Mouse (Mus musculus) adipose tissue, adult 10 weeks (tissue): ENCODE results near the gene Thpo. TPM values are rescaled to one million over a fixed set of nuclear protein-coding genes. Genes with fewer than 3 reads are reported as not detected.

Experiments
- polyA plus RNA-seq: library from polyadenylated mRNA; stranded (reverse); fragments of 350-450 nt; fragmentation: Illumina TruSeq; extraction: RNeasy Lipid Tissue Mini Kit (QIAGEN cat#74804); gene quantifications from one replicate; pipeline ENCODE4 v1.2.3, GENCODE M21; 2014; ENCODE audit warnings: low read depth, low replicate concordance

The Thpo gene
- polyA plus RNA-seq, result 4.3 TPM

DNA sequence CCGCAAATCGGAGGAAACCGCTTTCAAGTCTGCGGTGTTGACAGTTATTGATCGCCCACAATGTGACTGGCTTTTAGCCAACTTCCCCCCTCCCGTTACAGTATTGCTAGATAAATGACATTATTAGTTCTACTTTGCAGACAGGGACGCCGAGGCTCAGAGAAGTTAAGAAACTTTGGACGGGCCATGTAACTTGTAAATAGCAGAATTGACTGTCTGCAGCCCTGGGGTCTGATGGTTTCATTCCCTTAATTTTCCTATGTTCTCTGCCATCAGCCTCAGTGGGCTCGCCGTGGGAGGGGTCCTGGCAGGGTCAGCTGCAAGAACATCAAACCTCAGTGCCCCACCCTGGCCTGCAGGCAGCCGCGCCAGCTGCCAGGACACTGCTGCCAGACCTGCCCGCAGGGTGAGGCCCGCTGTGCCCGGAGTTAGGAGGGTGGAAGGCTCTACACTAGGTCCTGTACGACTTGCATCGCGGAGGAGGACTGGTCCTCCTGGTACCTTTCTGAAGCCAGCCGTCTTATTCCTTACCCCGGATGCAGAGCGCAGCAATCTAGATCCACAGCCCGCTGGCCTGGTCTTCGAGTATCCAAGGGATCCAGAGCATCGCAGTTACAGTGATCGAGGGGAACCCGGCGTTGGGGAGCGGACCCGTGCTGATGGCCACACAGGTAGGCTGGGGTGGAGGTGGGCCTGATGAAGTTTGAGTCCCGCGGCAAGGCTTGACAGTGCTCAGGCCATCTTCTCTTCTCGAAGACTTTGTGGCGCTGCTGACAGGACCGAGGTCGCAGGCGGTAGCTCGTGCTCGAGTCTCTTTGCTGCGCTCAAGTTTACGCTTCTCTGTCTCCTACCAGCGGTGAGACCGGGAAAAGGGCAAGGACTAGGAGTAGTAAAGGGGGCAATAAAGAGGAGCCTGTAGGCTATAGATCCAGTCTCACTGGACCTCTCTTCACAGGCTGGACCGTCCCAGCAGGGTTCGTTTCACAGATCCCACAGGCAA, at the start of gene Thpo:
Thpo (minus strand) TSS at position 781 of the 1,000 bp plus-strand sequence.

DNA sequence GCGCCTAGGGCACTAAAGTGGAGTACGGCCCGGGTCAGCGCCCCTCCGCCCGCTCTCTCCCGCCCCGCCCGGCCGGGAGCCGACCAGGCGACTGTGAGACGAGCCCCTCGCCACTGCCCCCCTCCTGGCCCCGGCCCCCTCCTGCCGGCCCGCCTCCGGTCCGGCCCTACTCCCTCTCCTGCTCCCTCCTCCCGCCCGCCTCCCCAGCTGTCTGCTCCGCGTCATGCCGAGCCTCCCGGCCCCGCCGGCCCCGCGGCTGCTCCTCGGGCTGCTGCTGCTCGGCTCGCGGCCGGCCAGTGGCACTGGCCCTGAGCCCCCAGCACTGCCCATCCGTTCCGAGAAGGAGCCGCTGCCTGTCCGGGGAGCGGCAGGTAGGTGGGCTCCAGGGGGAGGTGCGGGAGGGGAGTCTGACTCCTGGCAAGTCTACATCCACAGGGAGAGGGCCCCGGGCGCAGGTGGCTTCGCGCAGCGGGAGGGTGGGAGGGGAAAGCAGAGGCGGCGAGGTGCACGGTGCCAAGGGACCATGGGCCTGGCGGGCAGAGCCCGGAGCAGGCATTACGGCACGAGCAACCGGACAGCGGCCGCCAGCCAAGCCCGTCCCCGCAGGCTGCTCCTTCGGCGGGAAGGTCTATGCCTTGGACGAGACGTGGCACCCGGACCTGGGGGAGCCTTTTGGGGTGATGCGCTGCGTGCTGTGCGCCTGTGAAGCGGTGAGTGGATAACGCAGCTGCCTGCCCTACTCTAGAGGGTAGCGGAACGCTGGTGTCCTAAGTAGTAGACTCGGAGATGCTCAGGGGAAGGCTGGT, 1.2 kb downstream of the Thpo start, which contains the start of gene Chrd:
Chrd (plus strand) TSS at position 203 of the 806 bp plus-strand sequence.

DNA sequence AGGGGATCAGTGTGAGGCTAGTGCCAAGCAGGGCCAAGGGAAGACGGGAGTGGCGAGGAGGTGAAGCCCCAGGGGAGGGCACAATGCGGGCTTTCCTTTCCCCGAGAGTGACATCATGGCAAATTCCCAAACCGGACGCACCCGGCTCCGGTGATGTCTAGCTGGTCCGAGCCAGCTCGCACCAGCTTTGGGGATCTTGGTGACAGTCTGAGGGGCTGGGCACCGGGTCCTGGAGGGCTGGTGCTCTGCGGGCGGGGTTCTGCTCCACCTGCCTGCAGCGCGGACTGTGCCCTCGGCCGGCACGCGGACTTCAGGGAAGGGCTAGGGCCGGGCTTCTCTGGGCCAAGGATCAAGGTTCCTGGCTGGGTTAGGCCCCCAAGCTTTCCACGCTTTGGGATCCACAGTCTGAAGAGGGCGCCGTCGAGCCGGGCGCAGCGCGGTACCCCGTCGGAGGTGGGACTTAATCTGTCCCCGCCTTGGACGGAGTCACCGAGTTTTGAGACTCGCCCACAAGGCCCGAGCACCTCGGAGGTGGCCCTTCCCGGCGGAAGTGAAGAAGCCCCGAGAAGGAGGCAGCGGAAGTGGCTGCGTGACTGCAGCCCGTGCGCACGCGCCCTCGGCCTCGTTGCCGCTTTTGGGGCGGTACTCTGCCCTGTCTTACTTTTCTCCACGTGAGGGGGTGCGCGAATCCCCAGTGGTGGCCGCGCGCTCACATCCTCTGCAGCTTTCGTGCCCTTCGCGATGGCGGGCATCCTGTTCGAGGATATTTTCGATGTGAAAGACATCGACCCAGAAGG, 16.9 kb downstream of the Thpo start, which contains the start of the genes Polr2h and Clcn2:
Polr2h (plus strand) TSS at position 485 of the 797 bp plus-strand sequence.
Clcn2 (minus strand) TSS at position 566 of the 797 bp plus-strand sequence.

DNA sequence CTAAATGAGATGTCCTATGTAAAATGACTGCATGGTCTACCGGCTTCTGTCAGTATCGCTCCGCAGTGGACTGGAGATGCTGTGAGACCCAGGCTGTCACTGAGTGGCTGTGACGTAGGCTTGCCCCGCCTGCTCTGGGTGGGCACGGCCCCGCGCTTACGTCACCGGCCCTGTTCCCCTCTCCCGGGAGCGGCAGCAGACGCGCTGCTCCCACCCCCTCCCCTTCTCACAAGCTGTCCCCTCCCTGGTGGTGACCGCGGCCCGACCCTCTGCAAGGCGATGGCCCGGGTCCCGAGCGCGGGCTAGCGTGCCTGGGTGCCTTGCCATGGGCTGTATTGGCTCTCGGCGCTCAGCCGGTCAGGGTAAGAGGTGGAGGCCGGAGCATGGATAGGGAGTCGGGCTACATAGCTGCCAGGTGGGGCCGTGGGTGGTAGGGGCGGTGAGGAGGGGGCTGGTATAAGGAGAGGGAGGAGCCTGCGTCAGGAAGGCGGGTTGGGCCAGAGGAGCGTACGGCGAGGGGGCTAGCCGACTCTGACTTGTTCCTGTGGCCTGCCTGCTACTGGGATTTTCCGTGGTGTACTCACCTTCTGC, 41.1 kb downstream of the Thpo start, which contains the start of gene Fam131a:
Fam131a (plus strand) TSS at position 131 of the 591 bp plus-strand sequence.

Other genes with a start within 250 kb of the Thpo start
- gene Eif2b5, start 235.7 kb downstream of the Thpo start, polyA plus RNA-seq, result 41.3 TPM
- gene Dvl3, start 217.5 kb downstream of the Thpo start, polyA plus RNA-seq, result 25.8 TPM
- gene Ap2m1, start 199.0 kb downstream of the Thpo start, polyA plus RNA-seq, result 227 TPM
- 46.9 TPM for gene Abcf3, start 185.9 kb downstream of the Thpo start, polyA plus RNA-seq
- gene Vwa5b2, start 145.0 kb downstream of the Thpo start, polyA plus RNA-seq, result not detected
- 6.9 TPM for gene Eef1akmt4, start 122.9 kb downstream of the Thpo start, polyA plus RNA-seq
- gene Gm49333, start 122.9 kb downstream of the Thpo start, polyA plus RNA-seq, result not detected
- 13.1 TPM for gene Alg3, start 122.8 kb downstream of the Thpo start, polyA plus RNA-seq
- 2.3 TPM for gene Camk2n2, start 113.2 kb downstream of the Thpo start, polyA plus RNA-seq
- gene Ece2, start 104.7 kb downstream of the Thpo start, polyA plus RNA-seq, result not detected
- 114 TPM for gene Psmd2, start 82.9 kb downstream of the Thpo start, polyA plus RNA-seq
- 227 TPM for gene Eif4g1, start 66.2 kb downstream of the Thpo start, polyA plus RNA-seq
- 11.1 TPM for gene Fam131a, start 41.3 kb downstream of the Thpo start, polyA plus RNA-seq
- gene Polr2h, start 16.8 kb downstream of the Thpo start, polyA plus RNA-seq, result 26.1 TPM
- gene Clcn2, start 16.8 kb downstream of the Thpo start, polyA plus RNA-seq, result 10.9 TPM
- gene Chrd, start 1.4 kb downstream of the Thpo start, polyA plus RNA-seq, result 11.6 TPM